Mouse (Mus musculus): Measurements from ENCODE around the gene Synj2bp.

DNA sequence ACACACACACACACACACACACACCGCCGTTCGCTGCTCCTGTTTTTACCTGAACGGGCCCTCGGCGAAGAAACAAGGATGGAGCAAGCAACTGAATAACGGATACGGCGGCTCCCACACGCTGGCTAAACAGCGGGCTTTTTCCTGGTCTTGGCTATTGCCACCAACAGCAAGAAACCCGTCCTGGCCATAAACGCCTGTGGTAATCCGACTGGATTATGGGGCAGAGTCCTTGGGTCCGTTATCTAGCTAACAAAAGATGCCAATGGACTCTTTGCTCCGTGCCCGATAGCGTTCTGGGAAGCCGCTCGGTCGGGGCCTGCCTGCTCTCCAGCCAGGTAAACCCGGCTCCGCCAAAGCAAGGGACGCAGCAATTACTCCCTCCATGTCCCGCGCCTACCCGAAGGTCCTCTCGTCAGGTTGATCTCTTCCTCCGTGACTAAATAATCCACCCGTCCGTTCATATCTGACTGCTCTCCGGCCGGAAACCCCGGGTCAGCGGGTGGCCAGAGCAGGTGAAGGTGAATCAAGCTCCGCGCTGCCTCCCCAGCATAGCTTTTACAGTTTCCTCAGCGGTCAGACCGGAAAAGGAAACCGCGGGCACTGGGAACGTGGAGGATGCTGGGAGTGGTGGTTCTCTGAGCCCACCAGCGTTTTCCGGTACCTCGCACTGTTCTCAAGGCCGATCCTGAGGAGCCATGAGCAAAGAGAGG lies at the start of gene Synj2bp, which contains the start of gene Gm20498:
- TF ChIP-seq POLR2A (IDR thresholded peaks at IDR 0.05; ENCODE audit: low read depth, low read length) (peak; percentile 81), CTCF (IDR thresholded peaks at IDR 0.05; ENCODE audit: borderline replicate concordance, insufficient read depth, low read length) (no peak)

All from embryonic fibroblast, embryonic 13.5 days (primary cell).